Mouse (Mus musculus) 3T3-L1 (cell line): Measurements from ENCODE around the gene Zfp36.

Experiments used
- DNase-seq: peaks from one replicate; pipeline ENCODE4 v3.0.0-alpha.2; 2015; ENCODE audit warnings: low read depth, low spot score

The Zfp36 gene

DNA sequence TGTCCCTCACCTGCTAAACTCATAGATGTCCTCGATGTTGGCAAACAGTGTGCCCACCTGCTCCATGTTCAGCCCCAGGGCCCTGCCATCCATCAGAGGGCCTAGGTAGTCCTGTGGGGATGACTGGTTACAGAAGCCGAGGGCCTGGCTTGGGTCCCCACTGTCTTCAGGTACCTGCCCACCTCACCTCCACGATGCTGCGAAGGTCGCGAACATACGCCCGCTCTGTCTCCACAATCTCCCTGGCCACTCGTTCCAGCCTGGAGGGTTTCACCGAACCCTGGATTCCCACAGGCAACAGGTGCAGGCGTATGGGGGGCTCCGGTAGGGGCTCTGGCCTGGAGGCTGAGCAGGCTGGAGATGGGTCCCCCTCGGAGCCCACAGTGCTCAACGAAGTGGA is 10.0 kb downstream of the Zfp36 start:
- DNase-seq = no peak

DNA sequence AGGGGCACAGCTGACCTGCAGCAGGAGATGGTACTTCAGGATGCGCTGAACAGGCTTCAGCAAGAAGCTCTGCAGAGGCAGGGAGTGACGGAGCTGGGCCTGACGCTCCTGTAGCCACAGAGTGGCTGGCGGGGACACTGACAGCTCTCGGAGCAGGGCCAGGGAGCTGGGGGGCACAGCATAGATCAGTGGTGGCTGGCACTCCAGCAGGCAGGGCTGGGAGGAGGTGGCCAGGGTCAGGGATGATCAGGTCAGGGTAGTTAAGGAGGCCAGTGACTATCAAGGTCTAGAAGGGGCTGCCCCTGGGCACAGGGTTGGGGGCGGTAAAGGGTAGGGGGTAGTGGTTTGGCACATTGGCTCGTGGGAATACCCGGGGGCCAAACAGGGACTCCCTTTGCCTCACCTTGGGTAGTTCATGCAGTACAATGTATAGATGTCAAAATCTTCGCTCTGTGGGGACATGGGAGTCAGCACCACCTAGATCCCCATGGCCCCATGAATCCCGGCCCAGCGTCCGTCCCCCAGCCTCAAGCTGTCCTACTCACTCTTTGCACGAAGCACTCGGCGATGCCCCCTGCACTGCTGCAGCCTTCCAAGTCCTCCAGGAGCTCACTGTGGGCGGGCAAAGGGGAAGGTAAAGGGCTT is 11.7 kb downstream of the Zfp36 start:
- no peak for DNase-seq

DNA sequence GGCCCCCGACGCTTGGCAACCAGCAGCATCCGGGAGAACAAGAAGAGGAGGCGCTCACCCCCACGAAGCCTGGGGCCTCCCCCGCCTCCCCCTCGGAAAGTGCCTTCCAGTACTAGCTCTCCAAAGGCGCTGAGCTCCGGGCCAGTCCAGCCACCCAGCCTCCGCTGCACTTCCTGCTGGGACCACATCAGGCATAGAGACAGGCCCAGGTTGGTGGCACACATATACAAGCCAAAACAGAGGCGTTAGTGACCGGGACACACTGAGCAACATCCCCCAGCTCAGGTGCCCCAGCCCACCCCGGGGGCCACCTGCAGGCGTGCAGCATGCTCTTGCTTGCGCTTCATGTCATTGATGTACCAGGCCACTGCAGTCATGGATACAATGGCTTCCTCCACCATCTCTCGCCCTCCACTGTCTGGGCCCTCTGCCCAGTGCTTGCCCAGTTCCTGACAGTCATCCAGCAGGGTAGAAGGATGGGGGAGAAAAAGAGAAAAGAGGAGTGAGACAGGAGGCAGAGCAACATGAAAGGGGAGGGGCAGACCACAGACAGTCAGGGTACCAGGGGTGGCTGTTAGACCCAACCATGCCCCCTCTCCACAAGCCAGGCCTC is 12.3 kb downstream of the Zfp36 start:
- DNase-seq = no peak

DNA sequence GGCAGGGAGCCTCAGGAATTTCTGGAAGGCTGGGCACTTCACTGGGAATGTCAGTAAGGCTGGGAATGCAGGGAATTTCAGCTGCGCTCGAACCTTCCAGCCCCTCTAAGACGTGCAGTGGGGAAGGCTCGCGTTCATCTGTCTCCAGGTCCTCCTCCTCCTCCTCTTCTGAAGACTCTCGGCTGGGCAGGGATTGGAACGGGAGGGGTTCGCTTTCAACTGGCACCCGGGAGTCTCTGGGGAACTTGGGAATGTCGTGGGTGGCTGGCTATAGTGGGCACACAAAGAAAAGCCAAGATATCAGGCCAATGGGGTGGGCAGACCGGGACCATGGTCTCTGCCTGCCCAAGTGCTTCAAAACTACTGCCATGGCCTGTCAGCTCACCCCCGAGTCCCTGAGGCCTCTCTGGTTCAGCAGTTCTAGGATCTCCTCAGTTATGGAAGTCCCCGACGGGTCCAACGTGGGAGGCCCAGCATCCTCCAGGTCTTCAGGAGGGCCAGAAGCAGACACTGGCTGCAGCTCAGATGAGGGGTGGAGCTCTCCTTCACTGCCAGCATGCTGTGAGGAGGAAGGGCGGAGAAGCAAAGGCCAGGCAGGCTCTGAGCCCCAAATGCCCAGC is 17.5 kb downstream of the Zfp36 start:
- DNase-seq = no peak

DNA sequence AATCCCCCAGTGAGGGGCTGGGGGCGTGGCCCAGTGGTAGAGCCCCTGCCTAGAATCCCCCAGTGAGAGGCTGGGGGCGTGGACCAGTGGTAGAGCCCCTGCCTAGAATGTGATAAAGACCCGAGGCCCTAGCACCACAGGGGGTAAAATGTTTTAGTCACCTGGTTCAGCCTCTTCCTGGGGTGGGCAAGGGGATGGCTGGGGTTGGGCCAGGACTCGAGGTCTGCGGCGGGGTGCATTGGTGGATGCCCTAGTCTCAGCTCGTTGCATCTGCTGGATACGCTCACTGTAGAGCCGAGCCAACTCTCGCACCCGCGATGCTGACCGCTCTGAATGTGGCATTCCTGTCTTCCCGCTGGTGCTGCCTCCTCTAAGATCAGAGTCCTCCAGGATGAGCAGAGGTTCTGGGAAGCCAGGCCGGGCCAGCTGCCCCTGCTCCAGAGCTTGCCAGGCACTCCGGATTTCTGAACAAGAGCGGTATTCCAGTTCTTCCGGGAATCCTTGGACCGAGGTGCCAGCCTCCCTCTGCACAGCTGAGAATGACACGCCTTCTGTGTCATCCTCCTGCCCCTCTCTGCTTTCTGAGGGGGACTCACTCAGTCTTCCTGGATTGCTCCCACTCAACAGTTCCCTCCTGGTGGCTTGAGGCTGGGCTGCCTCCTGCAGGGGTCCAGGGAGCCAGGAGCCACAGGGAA is 18.3 kb downstream of the Zfp36 start:
- DNase-seq = no peak

DNA sequence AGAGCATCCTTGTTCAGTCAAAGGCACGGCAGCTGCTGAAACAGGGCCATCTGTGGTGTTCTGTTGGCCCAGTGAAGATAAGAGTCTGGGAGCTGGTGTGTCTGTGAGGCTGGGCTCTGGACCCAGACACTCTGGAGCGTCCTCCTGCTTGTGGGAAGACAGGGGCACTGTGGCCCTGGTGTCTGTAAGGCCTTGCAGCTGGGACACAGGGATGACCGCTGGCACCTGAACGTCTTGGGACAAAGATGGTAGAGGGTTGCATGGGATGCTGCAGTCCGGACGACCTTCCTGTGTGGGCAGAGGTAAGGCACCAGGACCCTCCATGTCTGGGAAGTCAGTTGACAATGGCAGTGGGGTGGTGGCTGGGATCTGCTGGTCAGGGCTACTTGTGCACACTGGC is 19.8 kb downstream of the Zfp36 start:
- DNase-seq = no peak

DNA sequence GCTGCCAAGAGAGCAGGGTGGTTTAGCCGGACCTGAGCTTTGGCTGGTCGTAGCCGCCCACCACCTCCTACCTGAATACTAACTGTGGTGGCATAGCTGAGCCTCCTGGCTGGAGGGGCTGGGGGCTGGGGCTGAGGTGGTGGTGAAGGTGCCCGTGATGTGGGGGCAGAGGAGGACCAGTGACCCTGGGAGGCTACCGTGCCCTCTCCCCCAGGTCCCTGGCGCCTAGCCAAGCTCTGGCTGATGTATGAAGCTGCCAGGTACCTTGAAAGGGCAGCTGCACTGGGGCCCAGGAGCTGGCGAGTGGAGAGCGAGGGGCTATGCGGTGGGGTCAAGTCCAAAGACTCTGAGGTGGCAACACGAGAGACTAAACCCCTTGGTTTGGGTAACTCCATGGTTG is 20.2 kb downstream of the Zfp36 start:
- no peak for DNase-seq

DNA sequence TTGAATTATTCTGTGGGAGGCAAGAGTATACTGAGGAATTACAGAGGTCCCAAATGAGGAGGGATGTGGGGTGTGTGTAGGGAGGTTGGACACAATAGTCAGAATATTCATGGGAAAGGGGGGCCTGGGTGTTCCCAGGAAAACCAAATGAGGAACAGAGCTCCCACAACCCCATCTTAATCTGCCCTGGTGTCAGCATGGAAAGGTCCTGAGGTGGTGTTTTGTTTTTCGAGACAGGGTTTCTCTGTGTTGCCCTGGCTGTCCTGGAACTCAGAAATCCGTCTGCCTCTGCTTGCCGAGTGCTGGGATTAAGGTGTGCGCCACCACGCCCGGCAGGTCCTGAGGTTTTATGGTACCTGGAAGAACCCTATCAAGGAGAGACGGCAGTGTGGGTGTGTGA is 21.6 kb downstream of the Zfp36 start:
- no peak for DNase-seq

DNA sequence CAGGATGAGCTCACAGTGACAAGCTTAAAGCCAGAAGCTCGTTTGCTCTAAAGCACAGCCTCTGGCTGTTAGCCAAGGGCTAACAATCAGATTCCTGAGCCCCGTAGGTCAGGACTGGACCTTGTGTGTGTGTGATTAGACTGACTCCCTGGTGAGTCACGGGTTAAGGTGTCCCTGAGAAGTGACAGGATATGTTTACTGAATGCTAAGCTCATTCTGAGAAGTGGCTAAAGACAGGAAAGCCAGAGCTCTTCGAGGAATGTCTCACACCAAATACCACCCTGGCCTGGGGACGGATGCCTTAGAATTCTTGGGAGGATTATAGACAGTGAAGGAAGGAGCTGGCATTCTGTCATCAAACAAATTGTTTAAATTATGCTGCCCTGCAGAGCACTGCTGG is 22.1 kb downstream of the Zfp36 start:
- peak; percentile 77 for DNase-seq

DNA sequence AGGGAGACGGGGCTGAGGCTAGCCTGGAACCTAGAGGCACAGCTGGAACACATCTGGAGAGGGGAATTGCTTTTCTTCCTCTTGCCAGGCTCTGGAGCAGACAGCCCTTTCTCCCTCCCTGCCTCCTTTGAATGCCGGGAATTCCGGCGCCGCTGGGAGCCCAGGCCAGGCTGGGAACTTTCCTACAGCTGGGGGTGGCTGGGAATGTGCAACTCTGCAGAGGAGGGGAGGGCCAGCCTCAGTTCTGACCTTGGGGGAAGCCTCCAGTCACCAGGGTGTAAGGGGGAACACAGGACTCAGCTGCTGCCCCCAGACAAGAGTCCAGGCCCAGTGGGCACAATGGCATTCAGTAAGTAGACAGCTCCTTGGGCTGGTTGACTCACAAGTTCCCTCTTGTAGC is 23.1 kb downstream of the Zfp36 start:
- no peak for DNase-seq

DNA sequence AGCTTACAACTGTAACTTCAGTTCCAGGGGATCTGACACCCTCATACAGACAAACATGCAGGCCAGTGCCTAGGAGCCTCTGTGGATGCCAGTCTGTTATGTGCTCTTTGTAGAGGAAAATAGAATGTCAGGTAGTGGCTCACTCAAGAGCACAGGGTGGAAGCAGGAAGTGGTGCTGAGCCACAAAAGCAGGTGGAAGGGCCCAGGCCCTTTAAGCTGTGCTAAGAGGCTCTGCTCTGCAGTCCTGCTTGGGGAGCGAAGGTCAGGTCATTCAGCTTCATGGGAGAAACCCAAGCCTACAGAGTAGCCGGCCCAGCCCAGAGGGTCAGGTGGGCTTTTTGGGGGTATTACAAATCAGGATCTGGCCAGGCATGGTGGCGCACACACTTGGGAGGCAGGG is 24.8 kb downstream of the Zfp36 start:
- no peak for DNase-seq

DNA sequence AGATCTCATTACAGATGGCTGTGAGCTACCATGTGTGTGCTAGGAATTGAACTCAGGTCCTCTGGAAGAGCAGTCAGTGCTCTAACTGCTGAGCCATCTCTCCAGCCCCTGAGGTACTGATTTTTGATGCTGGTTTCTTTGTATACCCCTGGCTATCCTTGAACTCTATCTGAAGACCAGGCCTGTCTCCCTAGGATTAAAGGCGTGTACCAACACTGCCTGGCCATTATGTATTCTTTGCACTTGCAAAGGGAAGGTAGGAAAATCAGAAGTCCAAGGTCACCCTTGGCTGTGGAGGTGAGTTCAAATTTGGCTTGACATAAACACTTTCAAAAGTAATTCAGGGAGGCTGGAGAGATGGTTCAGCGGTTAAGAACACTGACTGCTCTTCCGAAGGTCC is 25.5 kb downstream of the Zfp36 start:
- no peak for DNase-seq

DNA sequence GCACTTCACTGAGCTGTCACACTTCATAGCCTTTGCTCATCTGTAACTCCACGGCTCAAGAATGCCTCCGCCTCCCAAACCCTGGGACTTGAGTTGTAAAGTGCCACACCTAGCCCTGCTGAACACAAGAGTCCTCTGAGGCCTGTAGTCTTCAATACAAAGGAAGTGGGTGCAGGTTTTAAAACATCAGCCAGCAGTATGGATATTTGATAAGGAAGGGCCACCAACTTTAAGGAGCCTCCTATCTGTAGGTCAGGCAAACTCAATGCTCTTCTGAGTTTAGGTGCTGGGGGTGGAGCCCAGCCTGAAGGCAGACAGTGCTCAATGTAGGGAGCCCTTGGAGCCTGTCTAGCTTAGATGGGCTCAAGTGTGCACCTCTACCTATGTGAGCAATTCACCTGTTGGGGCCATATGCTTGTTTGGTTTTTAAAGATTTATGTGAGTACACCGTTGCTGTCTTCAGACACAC is 25.9 kb downstream of the Zfp36 start:
- DNase-seq = no peak

DNA sequence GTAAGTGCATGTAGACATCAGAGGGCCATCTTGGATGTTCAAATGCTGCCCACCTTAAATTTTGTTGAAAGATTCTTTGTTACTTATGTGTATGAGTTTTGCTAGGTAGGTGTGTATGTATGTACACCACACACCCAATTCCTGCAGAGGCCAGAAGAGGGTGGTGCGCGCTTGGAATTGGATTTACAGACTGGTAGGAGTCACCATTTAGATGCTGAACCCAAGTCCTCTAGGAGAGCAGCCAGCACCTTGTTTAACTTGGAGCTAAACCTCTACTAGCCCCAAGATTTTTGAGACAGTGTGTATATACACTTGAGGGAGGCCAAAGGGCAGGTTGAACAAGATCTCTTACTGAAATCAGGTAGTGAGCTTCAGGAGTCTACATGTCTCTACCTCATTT is 26.8 kb downstream of the Zfp36 start:
- no peak for DNase-seq

DNA sequence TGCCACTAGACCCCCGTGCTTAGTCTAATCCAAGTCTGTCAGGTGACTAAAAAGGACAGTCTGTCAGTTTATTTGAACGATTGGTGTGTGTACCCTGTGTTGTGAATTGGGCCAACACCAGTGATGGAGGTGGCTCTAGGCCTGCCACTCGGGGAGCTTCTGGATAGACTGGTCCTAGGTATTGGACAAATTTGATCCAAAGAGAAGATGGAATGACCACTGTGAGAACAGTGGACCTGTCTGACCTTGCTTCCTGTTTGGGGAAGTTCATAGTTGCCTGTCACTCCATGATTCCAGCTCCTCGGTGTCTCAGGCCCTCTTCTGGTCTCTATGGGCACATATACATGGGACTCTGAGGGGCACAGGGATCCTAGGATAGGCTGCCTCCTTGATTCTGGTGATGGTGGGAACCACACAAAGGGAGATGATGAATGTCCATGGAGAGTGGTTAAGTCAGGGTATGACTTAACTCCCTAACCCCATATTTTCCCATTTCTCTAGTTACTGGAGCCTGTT is 28.3 kb downstream of the Zfp36 start:
- no peak for DNase-seq

DNA sequence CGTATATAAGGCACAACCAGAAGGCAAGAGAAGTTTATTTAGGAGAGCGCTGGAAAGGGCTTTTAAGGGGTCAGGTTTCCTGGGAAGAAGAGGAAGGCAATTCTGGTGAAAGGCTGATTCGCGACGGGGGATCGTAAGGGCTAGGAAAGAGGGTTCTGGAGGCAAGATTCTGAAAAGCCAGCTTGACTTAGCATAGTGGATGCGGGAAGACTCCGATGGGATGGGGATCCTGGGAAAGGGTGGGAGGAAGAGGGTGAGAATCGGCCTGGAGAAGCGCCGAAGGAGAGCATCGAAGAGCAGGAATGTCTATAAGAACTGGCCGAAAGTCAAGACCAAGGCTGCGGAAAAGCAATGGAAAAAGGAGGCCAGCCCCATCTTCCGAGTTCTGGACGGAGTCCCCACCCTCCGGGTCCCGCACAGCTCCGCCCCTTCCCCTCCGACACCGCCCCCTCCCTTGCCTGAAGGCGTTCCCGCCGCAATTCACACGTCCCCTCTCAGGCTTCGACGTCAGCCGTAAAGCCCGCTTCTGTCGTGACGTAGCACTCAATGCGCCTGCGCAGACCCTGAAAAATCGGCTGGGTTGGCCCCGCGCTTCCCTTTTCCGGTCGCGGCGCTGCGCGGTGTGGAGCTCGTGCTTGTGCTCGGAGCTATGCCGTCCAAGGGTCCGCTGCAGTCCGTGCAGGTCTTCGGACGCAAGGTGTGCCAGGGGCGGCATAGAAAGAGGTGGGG is 29.7 kb downstream of the Zfp36 start, which contains the start of gene Rps16:
Rps16 (plus strand) TSS at position 498 of the 729 bp plus-strand sequence.
- DNase-seq = peak; percentile 95

DNA sequence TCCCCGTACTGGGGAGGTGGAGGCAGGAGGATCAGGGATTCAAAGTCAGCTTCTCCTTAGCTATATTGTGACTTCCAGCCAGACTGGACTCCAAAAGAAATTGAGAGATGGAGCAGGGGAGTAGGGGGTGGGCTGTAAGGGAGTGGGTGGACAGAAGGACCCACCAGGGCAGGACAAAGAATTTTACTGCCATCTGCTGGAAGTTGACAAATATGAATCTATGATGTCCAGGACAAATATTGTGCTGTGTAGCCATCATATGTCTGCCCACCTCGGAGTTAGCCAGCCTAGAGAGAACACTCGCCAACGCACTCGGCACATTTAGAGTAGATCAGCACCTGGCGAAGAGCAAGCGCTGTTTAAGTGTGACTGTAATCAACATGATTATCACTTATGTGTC is 31.5 kb downstream of the Zfp36 start:
- peak; percentile 32 for DNase-seq

DNA sequence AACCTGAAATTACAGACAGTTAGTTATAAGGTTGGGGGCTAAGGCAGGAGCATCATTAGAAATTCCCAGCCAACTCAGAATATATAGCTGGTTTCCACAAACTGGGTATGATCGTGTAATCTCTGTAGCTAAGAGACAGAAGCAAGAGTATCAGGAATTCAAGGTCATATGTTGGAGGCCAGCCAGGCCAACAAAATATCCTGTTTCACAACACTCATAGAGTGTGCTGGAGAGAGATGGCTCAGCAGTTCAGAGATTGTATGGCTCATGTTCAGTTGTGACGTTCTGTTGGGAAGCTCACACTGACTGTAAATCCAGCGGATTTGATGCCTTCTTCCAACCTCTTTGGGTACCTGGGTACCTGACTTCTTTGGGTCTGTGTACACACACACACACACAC is 32.3 kb downstream of the Zfp36 start:
- DNase-seq = peak; percentile 90

DNA sequence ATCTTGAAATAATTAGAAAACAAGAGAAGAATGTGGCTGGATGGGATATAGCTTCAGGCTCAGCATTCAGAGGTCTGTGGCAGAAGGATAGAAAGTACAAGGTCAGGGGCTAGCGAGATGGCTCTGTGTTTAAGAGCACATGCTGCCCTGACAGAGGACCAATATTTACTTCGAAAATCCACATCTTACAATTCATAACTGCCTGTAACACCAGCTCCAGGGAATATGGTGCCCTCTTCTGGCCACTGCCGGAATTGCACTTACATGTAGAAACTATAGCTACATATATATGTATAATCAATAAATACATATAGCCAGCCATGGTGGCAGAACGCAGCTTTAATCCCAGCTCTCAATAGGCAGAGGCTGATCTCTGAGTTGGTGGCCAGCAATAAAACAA is 35.4 kb downstream of the Zfp36 start:
- DNase-seq = peak; percentile 80

DNA sequence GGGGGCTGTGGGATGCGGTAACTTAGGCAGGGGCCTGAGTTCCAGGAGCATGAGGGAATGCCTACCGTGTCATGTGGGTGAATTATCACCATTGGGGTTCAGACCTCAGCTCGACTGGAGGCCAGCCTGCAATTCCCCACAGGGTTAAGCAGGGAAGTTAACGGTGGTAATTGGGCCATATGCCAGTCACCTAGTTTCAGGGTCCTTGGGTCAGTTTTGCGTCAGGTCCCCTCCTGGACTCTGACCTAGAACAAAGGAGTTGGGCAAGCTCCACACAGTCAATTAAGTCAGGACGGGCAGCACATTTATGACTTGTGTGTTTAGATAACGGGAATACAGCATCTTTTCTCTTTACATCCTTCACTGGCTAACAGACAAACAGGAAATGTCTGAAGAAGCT is 38.7 kb downstream of the Zfp36 start:
- no peak for DNase-seq

DNA sequence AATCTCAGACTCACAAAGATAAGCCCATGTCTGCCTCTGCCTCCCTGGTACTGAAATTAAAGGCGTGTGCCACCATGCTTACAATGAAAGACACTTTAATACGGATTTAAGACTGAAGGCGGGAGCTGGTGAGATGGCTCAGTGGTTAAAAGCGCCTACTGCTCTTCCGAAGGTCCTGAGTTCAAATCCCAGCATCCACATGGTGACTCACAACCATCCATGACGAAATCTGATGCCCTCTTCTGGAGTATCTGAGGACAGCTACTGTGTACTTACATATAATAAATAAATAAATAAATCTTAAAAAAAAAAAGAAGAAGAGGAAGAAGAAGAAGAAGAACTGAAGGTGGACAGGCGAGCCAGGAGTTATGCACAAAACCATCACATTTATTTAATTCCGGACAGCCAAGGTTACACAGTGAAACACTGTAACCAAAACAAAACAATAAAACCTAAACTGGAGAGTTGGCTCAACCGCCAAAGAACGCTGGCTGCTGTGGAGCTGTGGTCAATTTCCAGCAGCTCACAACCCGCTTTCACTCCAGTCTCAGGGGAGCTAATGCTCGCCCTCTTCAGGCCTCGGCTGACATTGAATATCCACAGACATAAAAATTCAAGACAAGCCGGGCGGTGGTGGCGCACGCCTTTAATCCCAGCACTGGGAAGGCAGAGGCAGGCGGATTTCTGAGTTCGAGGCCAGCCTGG is 40.7 kb downstream of the Zfp36 start:
- peak; percentile 70 for DNase-seq
